Mouse (Mus musculus): ENCODE measurements around the gene Prdm16.

DNA sequence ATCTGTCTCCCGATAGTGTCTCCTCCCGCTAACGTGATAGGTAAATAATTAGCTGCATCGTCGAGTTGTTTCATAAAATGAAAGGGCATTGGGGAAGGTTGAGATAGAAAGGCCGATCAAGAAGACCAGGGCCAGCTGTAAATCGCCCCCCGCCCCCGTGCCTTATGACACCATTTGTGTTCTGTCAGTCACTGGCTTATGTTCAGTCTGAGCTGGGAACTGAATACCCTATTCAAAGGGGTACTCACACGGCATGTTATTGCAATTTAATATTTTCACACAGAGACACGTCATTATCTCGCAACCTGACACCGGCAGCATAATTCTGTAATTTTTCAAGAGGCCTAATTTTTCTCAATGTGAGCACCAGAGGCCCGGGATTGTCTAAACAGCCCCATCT, 11.0 kb downstream of the Prdm16 start:
- TF ChIP-seq CTCF (IDR thresholded peaks at IDR 0.05; ENCODE audit: borderline replicate concordance, insufficient read depth, low read depth, low read length) (no peak), POLR2A (IDR thresholded peaks at IDR 0.05; ENCODE audit: borderline replicate concordance, insufficient read depth, low read length) (no peak)

Data from cerebellum, adult 2 months (tissue).